ENCODE assay signal across 27 mouse cellular contexts in the genomic region with DNA sequence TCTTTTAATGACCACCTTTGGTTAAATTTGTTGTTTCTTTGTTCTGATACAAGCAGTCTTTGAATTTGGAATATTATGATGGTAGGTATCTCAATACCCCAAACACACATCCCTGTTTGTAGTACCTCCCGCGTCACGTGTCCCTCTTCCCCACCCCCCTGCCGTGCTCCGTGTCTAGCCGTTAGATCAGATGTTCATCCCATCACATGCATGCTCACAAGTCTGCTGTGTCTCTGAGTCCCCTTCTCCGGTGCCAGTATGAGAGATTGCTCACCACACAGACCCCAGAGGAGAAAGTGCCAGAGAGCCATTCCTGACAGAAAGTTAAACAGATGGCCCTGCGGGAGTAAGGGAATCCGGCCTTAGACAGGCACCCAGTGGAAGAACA.
DNase-seq lines count a peak whose midpoint lies in the region; ATAC-seq and TF ChIP-seq lines count a peak whose summit lies in the region.
"Had no signal": no experiment of that assay in that cellular context is flagged by ENCODE, and none has a peak within 500 bp of the region (broad histone marks: within the 10 kb centered on the region; RNA-seq: fewer than 3 reads in every experiment).

No protein-coding gene starts in this region.

- no peaks in the 10 kb centered on the region for H3K27me3 ChIP-seq in liver, embryonic 11.5 days (replicated peaks; ENCODE audit: control insufficient read depth, insufficient read depth, low read length)
- H3K27me3 ChIP-seq in liver, embryonic 13.5 days, result no peaks in the 10 kb centered on the region
- no peaks in the 10 kb centered on the region for H3K27me3 ChIP-seq in midbrain, postnatal 0 days (ENCODE audit: insufficient read depth, low read length)
- H3K27me3 ChIP-seq: heart, embryonic 12.5 days; limb, embryonic 12.5 days had no signal

- no peak for TF ChIP-seq CTCF in midbrain, postnatal 0 days (IDR thresholded peaks at IDR 0.05)

- H3K4me1 ChIP-seq in liver, embryonic 11.5 days (replicated peaks; ENCODE audit: control insufficient read depth, insufficient read depth, low read length), result peaks cover 26% of the 10 kb centered on the region
- H3K4me1 ChIP-seq in liver, embryonic 13.5 days (replicated peaks), result peaks cover 77% of the 10 kb centered on the region
- no peaks in the 10 kb centered on the region for H3K4me1 ChIP-seq in midbrain, postnatal 0 days (ENCODE audit: insufficient read depth, low read length)
- H3K4me1 ChIP-seq: megakaryocyte, embryonic 14.5 days had no signal

- no peak for ATAC-seq in liver, embryonic 11.5 days (replicated peaks; ENCODE audit: low FRiP score)
- no peak for ATAC-seq in liver, embryonic 13.5 days (ENCODE audit: low read depth)
- no peak for ATAC-seq in midbrain, postnatal 0 days (ENCODE audit: low FRiP score)
- ATAC-seq: intestine, embryonic 16.5 days; lung, postnatal 0 days had no signal

- no peak overlapping the region for H3K4me3 ChIP-seq in liver, embryonic 11.5 days (ENCODE audit: low read depth, low read length)
- peak overlapping the region; percentile 66 for H3K4me3 ChIP-seq in liver, embryonic 13.5 days (replicated peaks)
- no peak overlapping the region for H3K4me3 ChIP-seq in midbrain, postnatal 0 days (ENCODE audit: low read depth, low read length)
- H3K4me3 ChIP-seq: forebrain, embryonic 10.5 days; heart, embryonic 12.5 days; hindbrain, embryonic 13.5 days; limb, embryonic 12.5 days; megakaryocyte, embryonic 14.5 days had no signal

- WGBS in liver, embryonic 11.5 days, result 86% methylated on average over 9 of the region's 9 CpGs
- 89% methylated on average over 9 of the region's 9 CpGs for WGBS in liver, embryonic 13.5 days (ENCODE audit: insufficient replicate concordance)
- 76% methylated on average over 9 of the region's 9 CpGs for WGBS in midbrain, postnatal 0 days

- no peak overlapping the region; the same call in 1 of the 2 replicates for H3K4me2 ChIP-seq in liver, embryonic 11.5 days
- peak overlapping the region; percentile 70 for H3K4me2 ChIP-seq in liver, embryonic 13.5 days
- no peak overlapping the region for H3K4me2 ChIP-seq in midbrain, postnatal 0 days (ENCODE audit: low read depth, low read length, poor library complexity, severe bottlenecking)
- H3K4me2 ChIP-seq: heart, embryonic 12.5 days; hindbrain, embryonic 13.5 days; limb, embryonic 12.5 days had no signal

- H3K27ac ChIP-seq in liver, embryonic 11.5 days (ENCODE audit: low read depth, low read length), result peak overlapping the region; percentile 16; the same call in 1 of the 2 replicates
- peak overlapping the region; percentile 99 for H3K27ac ChIP-seq in liver, embryonic 13.5 days
- H3K27ac ChIP-seq in midbrain, postnatal 0 days (ENCODE audit: low read depth, low read length), result 0 out of 2 replicates have a peak overlapping the region, but pooled peaks have one; percentile 26
- H3K27ac ChIP-seq: forebrain, embryonic 10.5 days; hindbrain, embryonic 13.5 days; limb, embryonic 12.5 days had no signal

- H3K9me3 ChIP-seq in liver, embryonic 11.5 days (ENCODE audit: control insufficient read depth, low read length), result no peaks in the 10 kb centered on the region
- no peaks in the 10 kb centered on the region for H3K9me3 ChIP-seq in liver, embryonic 13.5 days (replicated peaks)
- H3K9me3 ChIP-seq in midbrain, postnatal 0 days (ENCODE audit: low read length), result no peaks in the 10 kb centered on the region
- H3K9me3 ChIP-seq: heart, embryonic 12.5 days; hindbrain, embryonic 13.5 days; limb, embryonic 12.5 days had no signal

- peaks cover 8% of the 10 kb centered on the region for H3K36me3 ChIP-seq in liver, embryonic 11.5 days (ENCODE audit: control insufficient read depth, insufficient read depth, low read length)
- H3K36me3 ChIP-seq in liver, embryonic 13.5 days, result peaks cover 15% of the 10 kb centered on the region
- no peaks in the 10 kb centered on the region for H3K36me3 ChIP-seq in midbrain, postnatal 0 days (ENCODE audit: insufficient read depth, low read length)

- DNase-seq in liver, embryonic 11.5 days (ENCODE audit: low spot score), result no peak
- DNase-seq in liver (no peak), MEL-GATA-1-ER (ENCODE audit: extremely low read depth, low read depth) (peak; percentile 45)
- DNase-seq in liver, embryonic 13.5 days, result no peak
- no peak for DNase-seq in midbrain, postnatal 0 days (ENCODE audit: low spot score)
- DNase-seq in embryo, embryonic 10 days (ENCODE audit: low spot score), result no peak
- DNase-seq: adrenal gland, adult 8-10 months; B cell, adult 2 months; cerebellum, adult 8-10 months; cerebellum, postnatal 25 days; gastrocnemius, postnatal 14 days; heart, adult 11 months; heart, postnatal 4 days; kidney, adult 8-10 months; kidney, postnatal 10 days; lung, adult 18-20 months; lung, postnatal 4 days; retina, postnatal 1 day; right cerebral cortex, postnatal 14 days; thymus, postnatal 4 days had no signal

- no peak overlapping the region for H3K9ac ChIP-seq in liver, embryonic 11.5 days (ENCODE audit: low read depth, low read length)
- peak overlapping the region; percentile 86 for H3K9ac ChIP-seq in liver, embryonic 13.5 days
- H3K9ac ChIP-seq in midbrain, postnatal 0 days (replicated peaks; ENCODE audit: low read length, poor library complexity, severe bottlenecking), result no peak overlapping the region
- H3K9ac ChIP-seq: heart, embryonic 12.5 days; hindbrain, embryonic 13.5 days; limb, embryonic 12.5 days had no signal

Comparison
In these comparisons a context has a peak if more than half of its experiments do, and no peak if none do; other contexts are left out.
1. H3K27ac ChIP-seq: peak in every context shown above with its lines; median percentile 99 in liver, embryonic 13.5 days; 26 in midbrain, postnatal 0 days; 16 in liver, embryonic 11.5 days.